Mouse (Mus musculus) olfactory bulb, adult 2 months (tissue): ENCODE measurements around the gene Opa3. TPM values are rescaled to one million over a fixed set of nuclear protein-coding genes. Genes with fewer than 3 reads are reported as not detected.

Source experiments
- H3K27ac ChIP-seq: fragments of 200-500 bp; 2 replicates; pipeline ENCODE4 v1.5.1; 2012; ENCODE audit warnings: low read depth, low read length; ENCODE audit not compliant: insufficient read depth
- H3K4me1 ChIP-seq: fragments of 200-500 bp; 2 replicates; pipeline ENCODE4 v1.6.1; 2012; ENCODE audit warnings: low read length; ENCODE audit not compliant: control insufficient read depth, insufficient read depth
- H3K4me3 ChIP-seq: fragments of 200-500 bp; 2 replicates; pipeline ENCODE4 v1.5.1; 2012; ENCODE audit warnings: mild to moderate bottlenecking, low read depth, low read length, moderate library complexity; ENCODE audit not compliant: insufficient read depth
- CTCF ChIP-seq: fragments of 200-500 bp; IDR thresholded peaks from 2 replicates; pipeline ENCODE4 v1.5.1; 2012; ENCODE audit warnings: low read depth, mild to moderate bottlenecking, low read length, moderate library complexity; ENCODE audit not compliant: insufficient read depth
- POLR2A ChIP-seq: fragments of 200-500 bp; IDR thresholded peaks from 2 replicates; pipeline ENCODE4 v1.6.1; 2012; ENCODE audit warnings: mild to moderate bottlenecking, low read depth, low read length, moderate library complexity; ENCODE audit not compliant: insufficient read depth
- WGBS: fragments of 180-500 bp; shearing (Covaris S2); methylation state at CpG from one replicate; pipeline ENCODE4 v1.1.7; 2018; 5-methylcytosine and 5-hydroxymethylcytosine counted together
- polyA plus RNA-seq: library from polyadenylated mRNA; stranded (reverse); fragments of >200 nt; gene quantifications from 2 replicates; pipeline ENCODE4 v1.2.4, GENCODE M21; 2012; ENCODE audit warnings: low replicate concordance; ENCODE audit not compliant: missing spikeins, insufficient read depth, insufficient read length

Opa3 gene
- polyA plus RNA-seq, 1 experiment: not detected

DNA sequence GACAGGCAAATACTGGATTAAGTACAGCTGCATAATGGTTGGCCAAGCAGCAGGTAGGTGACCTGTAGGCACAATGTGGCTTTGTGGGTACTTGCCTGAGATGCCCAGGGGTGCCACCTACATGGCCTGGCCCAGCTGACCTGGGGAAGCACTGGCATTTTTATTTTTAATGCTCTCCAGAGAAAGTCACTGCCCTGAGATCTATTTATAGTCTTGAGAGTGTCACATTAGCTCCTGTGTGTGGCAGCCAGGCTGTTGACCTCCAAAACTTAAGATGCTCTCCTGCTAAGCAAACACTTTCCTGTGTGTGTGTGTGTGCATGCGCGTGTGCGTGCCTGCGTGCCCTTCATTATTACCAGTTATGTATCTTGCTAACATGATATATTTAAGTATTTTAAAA, 10.2 kb downstream of the Opa3 start:
- 98% methylated on average over 4 of the region's 4 CpGs for WGBS
- no peak overlapping the region for H3K27ac ChIP-seq
- no peak overlapping the region for H3K4me3 ChIP-seq
- H3K4me1 ChIP-seq: peaks cover 16% of the 10 kb centered on the region
- TF ChIP-seq CTCF: no peak
- TF ChIP-seq POLR2A: no peak

DNA sequence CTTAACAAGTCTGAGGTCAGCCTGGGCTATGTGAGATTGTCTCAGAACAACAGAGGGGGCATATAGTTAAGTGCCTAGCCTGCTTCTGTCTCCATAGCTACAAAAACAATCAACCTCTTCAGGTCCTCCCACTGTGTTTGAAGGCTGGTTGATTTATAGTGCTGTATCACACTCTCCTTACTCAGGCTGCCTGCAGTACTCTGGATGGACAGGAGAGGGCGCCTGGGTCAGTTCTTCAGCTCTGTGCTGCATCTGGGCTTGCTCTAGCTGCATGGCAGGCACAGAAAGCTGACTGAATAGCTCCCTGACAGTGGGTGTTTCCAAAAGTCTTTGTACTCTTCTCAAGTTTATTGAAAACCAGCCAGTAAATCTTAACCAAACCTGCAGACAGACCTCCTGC, 11.3 kb downstream of the Opa3 start:
- no peak for TF ChIP-seq POLR2A
- peak; percentile 86 for TF ChIP-seq CTCF
- Histone ChIP-seq H3K27ac (no peak overlapping the region), H3K4me1 (peaks cover 19% of the 10 kb centered on the region), H3K4me3 (no peak overlapping the region)
- 0% methylated on average over 1 of the region's 1 CpGs for WGBS

DNA sequence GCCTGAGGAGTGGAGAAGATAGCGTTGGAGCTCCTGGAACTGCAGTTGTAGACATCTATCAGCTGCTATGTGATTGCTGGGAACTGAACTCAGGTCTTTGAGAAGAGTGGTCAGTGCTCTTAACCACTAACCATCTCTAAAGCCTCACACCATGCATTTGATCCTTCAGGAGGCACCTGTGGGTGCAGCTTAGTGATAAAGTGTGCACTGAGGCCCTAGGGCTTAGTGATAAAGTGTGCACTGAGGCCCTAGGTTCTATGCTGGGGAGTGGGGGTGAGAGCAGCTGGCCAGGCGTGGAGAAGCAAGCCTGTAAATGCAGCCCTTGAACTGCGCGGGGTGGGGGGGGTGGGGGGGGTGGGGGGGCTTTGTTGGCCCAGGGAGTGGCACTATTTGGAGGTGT, 11.9 kb downstream of the Opa3 start:
- TF ChIP-seq CTCF (no peak), POLR2A (no peak)
- WGBS: 61% methylated on average over 4 of the region's 4 CpGs
- Histone ChIP-seq H3K27ac (no peak overlapping the region), H3K4me1 (peaks cover 19% of the 10 kb centered on the region), H3K4me3 (no peak overlapping the region)

DNA sequence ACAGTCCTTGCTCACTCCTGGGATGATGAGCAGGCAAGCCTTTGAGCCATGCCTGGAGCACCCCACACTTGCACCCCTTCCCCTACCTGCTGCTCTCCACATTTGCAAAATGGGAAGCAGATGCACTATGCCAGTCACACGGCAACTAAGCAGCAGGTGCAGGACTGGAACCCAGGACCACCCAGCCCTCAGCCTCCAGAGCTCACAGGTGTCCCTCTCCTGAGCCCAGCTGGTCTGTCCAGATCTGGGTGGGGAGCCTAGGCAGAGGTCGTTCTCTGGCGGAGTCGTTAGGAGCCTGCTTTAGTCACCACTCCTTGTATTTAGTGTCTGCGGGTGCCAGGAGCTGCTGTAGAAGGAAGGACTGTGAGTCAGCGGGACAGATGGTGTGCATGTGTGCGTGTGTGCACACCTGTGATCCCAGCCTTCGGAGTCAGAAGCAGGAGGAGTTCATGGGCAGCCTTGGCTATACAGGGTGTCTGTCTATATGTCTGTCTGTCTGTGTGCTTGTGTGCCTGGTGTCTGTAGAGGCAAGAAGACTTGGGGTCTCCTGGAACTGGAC, 12.8 kb downstream of the Opa3 start:
- Histone ChIP-seq H3K27ac (no peak overlapping the region), H3K4me1 (peaks cover 17% of the 10 kb centered on the region), H3K4me3 (no peak overlapping the region)
- 73% methylated on average over 8 of the region's 8 CpGs for WGBS
- no peak for TF ChIP-seq POLR2A
- TF ChIP-seq CTCF: no peak

DNA sequence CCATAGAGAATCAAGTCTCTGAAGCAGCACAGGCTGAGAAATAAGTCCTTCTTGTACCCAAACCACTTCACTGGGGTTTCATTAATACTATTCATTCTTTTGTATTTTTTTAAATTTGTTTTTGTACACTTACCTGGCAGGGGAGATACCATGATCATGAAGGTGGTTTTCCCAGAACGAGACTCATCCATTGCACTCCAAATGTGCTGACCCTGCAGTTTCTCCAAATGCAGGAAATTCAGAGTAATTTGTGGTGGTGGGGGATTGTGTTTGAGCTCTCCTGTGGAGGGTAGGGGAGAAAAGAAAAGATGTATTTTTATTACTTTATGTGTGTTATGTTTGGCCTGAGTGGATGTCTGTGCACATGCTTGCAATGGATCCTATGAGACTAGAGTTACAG, 13.9 kb downstream of the Opa3 start:
- H3K27ac ChIP-seq: no peak overlapping the region
- WGBS: 91% methylated on average over 1 of the region's 1 CpGs

DNA sequence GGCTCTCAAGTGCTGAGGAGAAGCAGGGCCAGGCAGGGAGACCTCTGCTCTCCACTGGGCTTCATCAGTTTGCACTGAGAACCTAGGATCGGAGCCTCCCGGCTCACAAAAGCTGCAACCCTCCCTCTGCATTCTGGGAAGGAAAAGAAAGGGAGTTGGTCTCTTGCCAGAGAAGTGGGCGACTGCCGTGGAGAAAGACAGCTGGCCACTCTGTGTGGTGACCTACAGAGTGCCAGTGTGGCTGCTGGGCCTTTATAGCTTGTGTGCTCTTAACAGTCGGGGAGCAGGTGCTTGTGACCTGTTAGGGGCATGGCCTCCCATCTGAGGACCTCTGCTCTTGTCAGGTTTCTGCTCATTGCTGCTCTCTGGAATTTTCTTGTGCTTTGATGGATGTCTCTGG, 15.7 kb downstream of the Opa3 start:
- Histone ChIP-seq H3K4me3 (no peak overlapping the region), H3K27ac (no peak overlapping the region), H3K4me1 (peaks cover 11% of the 10 kb centered on the region)
- no peak for TF ChIP-seq POLR2A
- no peak for TF ChIP-seq CTCF
- 31% methylated on average over 5 of the region's 5 CpGs for WGBS

More for the DNA sequence above, 13.9 kb downstream of the Opa3 start:
- no peak for TF ChIP-seq POLR2A
- no peak for TF ChIP-seq CTCF
- Histone ChIP-seq H3K4me1 (peaks cover 11% of the 10 kb centered on the region), H3K4me3 (no peak overlapping the region)

DNA sequence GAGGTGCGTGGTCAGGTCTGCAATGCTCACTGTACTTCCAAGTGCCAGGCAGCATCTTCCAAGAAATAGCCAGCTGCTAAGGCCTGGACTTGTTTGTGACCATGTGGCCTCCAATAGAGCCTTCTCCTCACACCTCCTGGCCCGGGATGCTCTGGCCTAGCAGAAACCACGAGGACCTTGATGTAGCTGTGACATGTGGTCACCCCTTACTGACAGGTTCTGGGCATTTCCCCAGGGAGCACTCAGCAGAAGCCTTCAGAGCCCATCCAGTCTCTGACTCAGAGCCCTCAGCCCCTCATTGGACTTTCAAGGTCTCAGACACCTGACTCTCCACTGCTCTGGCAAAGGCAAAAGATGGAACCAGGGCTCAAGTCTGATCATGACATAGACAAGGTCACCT, 16.9 kb downstream of the Opa3 start:
- no peak overlapping the region for H3K27ac ChIP-seq
- no peak overlapping the region for H3K4me3 ChIP-seq
- 66% methylated on average over 3 of the region's 3 CpGs for WGBS
- H3K4me1 ChIP-seq: peaks cover 8% of the 10 kb centered on the region; the same call in 1 of the 2 replicates
- TF ChIP-seq POLR2A (no peak), CTCF (no peak)

DNA sequence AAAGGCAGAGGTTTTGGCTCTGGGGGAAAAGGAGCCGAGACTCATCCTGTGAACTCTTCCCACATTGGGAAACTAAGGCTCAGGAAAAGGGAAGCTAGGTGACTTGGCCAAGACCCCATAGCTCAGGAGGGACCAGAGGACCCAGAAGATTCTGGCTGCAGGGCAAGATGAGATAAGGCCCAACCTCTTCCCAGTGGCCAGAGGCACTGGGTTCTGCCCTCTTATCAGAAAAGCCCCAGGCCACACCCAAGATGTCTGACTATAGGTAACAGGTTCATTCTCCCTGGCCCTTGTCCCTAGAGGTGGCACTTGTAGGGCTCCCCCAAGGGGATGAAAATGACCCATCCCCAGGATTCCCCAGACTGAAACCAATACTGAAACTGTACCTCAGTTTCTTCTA, 18.7 kb downstream of the Opa3 start:
- no peak overlapping the region for H3K27ac ChIP-seq
- H3K4me1 ChIP-seq: peaks cover 3% of the 10 kb centered on the region; the same call in 1 of the 2 replicates
- 100% methylated on average over 1 of the region's 1 CpGs for WGBS
- TF ChIP-seq CTCF: no peak
- no peak for TF ChIP-seq POLR2A
- H3K4me3 ChIP-seq: no peak overlapping the region

DNA sequence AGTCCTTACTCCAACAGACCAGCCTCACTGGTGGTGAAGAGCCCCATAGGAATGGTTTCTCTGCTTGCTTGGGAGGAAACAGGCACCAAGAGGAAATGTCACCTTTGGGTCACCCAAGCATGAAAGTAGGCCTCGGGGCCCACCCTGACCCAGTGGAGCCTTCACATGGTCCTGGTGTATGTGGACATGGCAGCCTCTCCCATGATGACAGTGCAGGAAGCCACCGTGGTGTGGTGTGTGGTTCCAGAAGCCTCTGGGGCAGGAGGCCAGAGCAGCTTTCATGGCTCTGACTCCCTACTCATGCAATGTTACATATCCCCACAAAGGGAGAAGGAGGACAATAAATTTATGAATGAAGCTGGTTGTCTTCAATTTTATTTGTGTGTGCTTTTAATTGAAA, 19.4 kb downstream of the Opa3 start:
- Histone ChIP-seq H3K4me3 (no peak overlapping the region), H3K4me1 (peaks cover 3% of the 10 kb centered on the region; the same call in 1 of the 2 replicates), H3K27ac (no peak overlapping the region)
- WGBS: 93% methylated on average over 2 of the region's 2 CpGs
- TF ChIP-seq POLR2A: no peak
- TF ChIP-seq CTCF: no peak

DNA sequence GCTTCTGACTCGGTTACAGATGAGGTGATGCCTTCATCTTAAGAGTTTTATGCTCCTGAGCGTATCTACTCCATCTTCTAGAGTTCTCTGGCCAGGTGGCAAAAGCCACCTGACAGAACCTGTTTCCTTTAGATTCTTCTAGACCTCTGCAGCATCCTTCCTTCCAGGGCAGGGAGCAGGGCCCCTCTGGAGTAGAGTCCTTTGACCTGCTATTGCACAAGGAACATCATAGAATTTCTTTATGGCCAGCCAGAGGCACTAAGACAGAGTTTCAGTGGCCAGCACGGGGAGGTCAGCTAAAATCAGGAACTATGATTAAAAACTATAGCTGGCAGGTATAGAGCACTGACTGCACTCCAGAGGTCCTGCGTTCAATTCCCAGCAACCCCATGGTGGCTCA, 23.9 kb downstream of the Opa3 start:
- Histone ChIP-seq H3K27ac (no peak overlapping the region), H3K4me1 (no peaks in the 10 kb centered on the region), H3K4me3 (no peak overlapping the region)
- 90% methylated on average over 4 of the region's 4 CpGs for WGBS
- no peak for TF ChIP-seq CTCF
- TF ChIP-seq POLR2A: no peak
